Mouse (Mus musculus) embryonic stem cell, embryonic (primary cell): Measurements from ENCODE around the gene Npw.

Experiments used
- CTCF ChIA-PET, 4 experiments: fragments of 300-600 bp in 2 of 4; fragments of 350-600 bp in 2 of 4; sonication (Branson Sonifier 250); formaldehyde crosslinking; loops; one replicate each; lab custom pipeline; 2022; ENCODE audit warnings: inconsistent platforms in 2 of 4; lab: Charles Lee
- POLR2A ChIA-PET, 4 experiments: fragments of 300-600 bp in 2 of 4; fragments of 350-600 bp in 2 of 4; sonication (Branson Sonifier 250); formaldehyde crosslinking; loops; one replicate each; lab custom pipeline; 2022; ENCODE audit warnings: antibody characterized with exemption in 4 of 4, inconsistent platforms in 1 of 4; lab: Charles Lee

Gene Npw

DNA sequence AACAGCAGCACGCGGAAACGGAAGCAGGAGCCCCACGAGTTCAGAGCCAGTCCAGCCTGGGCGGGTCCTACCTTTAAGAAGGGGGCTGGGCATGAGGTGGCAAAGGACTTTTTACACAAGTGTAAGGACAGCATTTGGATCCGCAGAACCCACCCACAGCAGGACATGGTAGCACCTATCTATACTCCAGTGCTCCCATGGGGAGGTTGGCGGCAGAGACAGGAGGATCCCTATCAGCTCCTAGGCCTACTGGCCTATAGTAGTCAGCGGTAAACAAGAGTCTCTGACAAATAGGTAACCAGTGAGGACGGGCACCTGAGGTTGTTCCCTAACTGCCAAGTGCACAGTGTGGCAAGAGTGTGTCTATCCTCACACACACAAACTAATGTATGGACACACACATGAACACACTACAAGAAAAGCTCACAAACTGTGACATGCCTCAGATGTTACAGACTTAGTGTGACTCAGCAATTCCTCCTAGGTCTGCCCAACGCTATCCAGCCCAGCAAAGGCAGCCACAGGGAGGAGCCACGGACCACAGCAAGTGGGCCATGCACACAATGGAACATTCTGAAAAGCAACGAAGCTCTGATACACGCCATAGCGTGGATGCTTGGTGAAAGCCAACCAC, 40.6 kb downstream of the Npw start:
- ChIA-PET POLR2A (interaction anchor here (0.6 to 7.8 kb wide), 37 partner anchors 9 to 593 kb away, joined by 3 to 45 read pairs (median 5); partner anchors contain the start of genes Nthl1 (in 3 of the 4), Pkd1 (in 3 of the 4), Traf7 (in 3 of the 4) and Tsc2 (in 3 of the 4)), CTCF (interaction anchor here in 3 of 4 experiments (0.5 to 2.4 kb wide), 6 partner anchors 11 to 790 kb away, joined by 3 to 16 read pairs (median 3); no protein-coding TSS in a partner anchor)

DNA sequence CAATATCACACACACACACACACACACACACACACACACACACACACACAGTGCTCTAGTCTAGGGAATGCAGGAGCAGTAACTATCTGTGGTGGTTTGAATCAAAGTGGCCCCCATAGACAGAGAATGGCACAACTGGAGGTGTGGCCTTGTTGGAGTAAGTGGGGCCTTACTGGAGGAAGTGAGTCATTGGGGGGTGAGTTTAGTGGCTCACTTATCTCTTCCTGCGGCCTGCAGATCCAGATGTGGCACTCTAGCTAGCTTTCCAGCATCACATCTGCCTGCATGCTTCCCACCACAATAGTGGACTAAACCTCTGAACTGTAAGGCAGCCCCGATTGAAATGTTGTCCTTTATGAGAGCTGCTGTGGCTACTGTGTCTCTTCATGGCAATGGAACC, 47.5 kb downstream of the Npw start:
- CTCF ChIA-PET: interaction anchor here in 3 of 4 experiments (0.7 to 1.7 kb wide), 4 partner anchors 10 to 108 kb away, joined by 3 to 5 read pairs (median 4); no protein-coding TSS in a partner anchor
- POLR2A ChIA-PET: interaction anchor here in 1 of 4 experiments (1.0 to 1.4 kb wide), 3 partner anchors 9 to 34 kb away, joined by 3 to 4 read pairs (median 4); no protein-coding TSS in a partner anchor

DNA sequence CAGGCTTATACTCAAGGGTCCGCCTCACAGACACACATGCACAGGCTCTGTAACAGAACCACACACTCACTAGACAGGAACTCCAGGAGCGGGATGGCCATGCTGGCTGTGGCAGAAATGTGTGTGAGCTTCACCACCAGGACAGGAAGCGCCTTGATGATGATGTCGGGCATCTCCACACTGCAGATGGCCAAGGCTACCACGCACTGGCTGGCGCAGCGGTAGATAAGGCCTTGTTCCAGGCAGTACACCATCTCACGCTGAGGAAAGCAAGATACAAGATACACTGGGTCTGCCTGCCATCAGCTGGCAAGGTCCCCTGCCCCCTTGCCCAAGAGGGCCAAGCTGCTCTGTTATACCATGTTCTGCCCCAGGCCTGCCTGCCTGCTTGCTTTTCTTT, 49.4 kb downstream of the Npw start:
- CTCF ChIA-PET: interaction anchor here in 2 of 4 experiments (0.5 to 0.7 kb wide), 2 partner anchors 18 to 58 kb away, joined by 4 to 5 read pairs; no protein-coding TSS in a partner anchor
- POLR2A ChIA-PET: interaction anchor here in 2 of 4 experiments (0.6 to 6.1 kb wide), 5 partner anchors 8 to 88 kb away, joined by 3 to 64 read pairs (median 3); no protein-coding TSS in a partner anchor

DNA sequence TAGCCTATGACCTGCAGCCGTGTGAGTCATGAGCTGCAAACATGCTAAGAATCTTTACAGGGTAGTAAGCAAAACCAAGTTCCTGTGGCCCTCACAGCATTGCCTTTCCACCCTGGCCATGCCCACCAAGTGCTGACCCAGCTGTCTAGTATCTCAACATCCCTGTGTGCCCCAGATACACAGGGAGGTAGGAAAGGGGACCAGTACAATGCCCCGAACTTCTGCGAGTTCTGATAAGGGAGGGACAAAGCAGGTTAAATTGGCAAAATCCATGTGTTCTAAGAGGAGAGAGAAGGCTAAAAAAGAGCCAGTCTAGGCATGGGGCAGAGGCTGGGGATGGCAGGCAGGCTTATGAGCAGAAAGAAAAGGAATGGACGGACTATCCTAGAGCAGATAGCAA, 49.9 kb downstream of the Npw start:
- POLR2A ChIA-PET: interaction anchor here in 2 of 4 experiments (0.8 to 6.1 kb wide), 8 partner anchors 8 to 59 kb away, joined by 3 to 64 read pairs (median 4); partner anchors contain the start of gene Pkd1 (in 1 of the 2)
- CTCF ChIA-PET: interaction anchor here in 2 of 4 experiments (0.6 to 1.2 kb wide), 4 partner anchors 12 to 62 kb away, joined by 3 to 4 read pairs (median 4); no protein-coding TSS in a partner anchor
